Mouse (Mus musculus): ENCODE measurements at regions not wholly inside any gene's neighbourhood (a gene's known extent, or its start where the extent isn't known, plus 50 kb on each side); places are given as distances from the start of the nearest gene placed in this dataset.
A peak's percentile ranks its signal among the peaks of the same experiment; 100 is the strongest.

GRCm38 (mm10) chr6:73401059-73401458 is 68.4 kb downstream of the 4931417E11Rik start:
- no peak for DNase-seq (ENCODE audit: low spot score in 2 of 2)

- DNase-seq (ENCODE audit: low spot score in 2 of 2), result no peak
Observed at GRCm38 (mm10) chr6:73389301-73389700, 80.2 kb downstream of the 4931417E11Rik start.

- no peak for DNase-seq (ENCODE audit: low spot score in 2 of 2)
Observed at GRCm38 (mm10) chr6:73386261-73386660, 83.2 kb downstream of the 4931417E11Rik start.

GRCm38 (mm10) chr6:73379825-73380224 is 89.6 kb downstream of the 4931417E11Rik start:
- no peak for DNase-seq (ENCODE audit: low spot score in 2 of 2)

GRCm38 (mm10) chr6:73377884-73378283 is 91.6 kb downstream of the 4931417E11Rik start:
- DNase-seq (ENCODE audit: low spot score in 2 of 2), result no peak

- peak in 1 of 2 experiments; percentile 13 for DNase-seq (ENCODE audit: low spot score in 2 of 2)
Observed at GRCm38 (mm10) chr6:73376291-73376690, 93.2 kb downstream of the 4931417E11Rik start.

- DNase-seq (ENCODE audit: low spot score in 2 of 2), result no peak
Observed at GRCm38 (mm10) chr6:73372901-73373300, 96.6 kb downstream of the 4931417E11Rik start.

- no peak for DNase-seq (ENCODE audit: low spot score in 2 of 2)
Observed at GRCm38 (mm10) chr6:73371866-73372265, 97.6 kb downstream of the 4931417E11Rik start.

GRCm38 (mm10) chr6:73370901-73371300 is 98.6 kb downstream of the 4931417E11Rik start:
- DNase-seq (ENCODE audit: low spot score in 2 of 2), result no peak

- DNase-seq (ENCODE audit: low spot score in 2 of 2), result no peak
Observed at GRCm38 (mm10) chr6:73368836-73369141, 100.7 kb downstream of the 4931417E11Rik start.

- no peak for DNase-seq (ENCODE audit: low spot score in 2 of 2)
Observed at GRCm38 (mm10) chr6:73368047-73368835, 101.2 kb downstream of the 4931417E11Rik start.

GRCm38 (mm10) chr6:73367616-73368015 is 101.9 kb downstream of the 4931417E11Rik start:
- DNase-seq (ENCODE audit: low spot score in 2 of 2), result peak; percentile 16 to 58

- DNase-seq (ENCODE audit: low spot score in 2 of 2), result no peak
Observed at GRCm38 (mm10) chr6:73366626-73367025, 102.8 kb downstream of the 4931417E11Rik start.

- DNase-seq (ENCODE audit: low spot score in 2 of 2), result no peak
Observed at GRCm38 (mm10) chr6:73365306-73365705, 104.2 kb downstream of the 4931417E11Rik start.

GRCm38 (mm10) chr6:73334995-73335394 is 86.8 kb downstream of the Suclg1 start:
- no peak for DNase-seq (ENCODE audit: low spot score in 2 of 2)

- no peak for DNase-seq (ENCODE audit: low spot score in 2 of 2)
Observed at GRCm38 (mm10) chr6:73329666-73330065, 81.5 kb downstream of the Suclg1 start.

All from spleen, postnatal 10 days (tissue).